Mouse (Mus musculus): ENCODE results near the gene Slc3a1. TPM values are rescaled to one million over a fixed set of nuclear protein-coding genes. Genes with fewer than 3 reads are reported as not detected.

The Slc3a1 gene
- polyA plus RNA-seq, 1 experiment from 2014 or later, result 0.16 TPM

DNA sequence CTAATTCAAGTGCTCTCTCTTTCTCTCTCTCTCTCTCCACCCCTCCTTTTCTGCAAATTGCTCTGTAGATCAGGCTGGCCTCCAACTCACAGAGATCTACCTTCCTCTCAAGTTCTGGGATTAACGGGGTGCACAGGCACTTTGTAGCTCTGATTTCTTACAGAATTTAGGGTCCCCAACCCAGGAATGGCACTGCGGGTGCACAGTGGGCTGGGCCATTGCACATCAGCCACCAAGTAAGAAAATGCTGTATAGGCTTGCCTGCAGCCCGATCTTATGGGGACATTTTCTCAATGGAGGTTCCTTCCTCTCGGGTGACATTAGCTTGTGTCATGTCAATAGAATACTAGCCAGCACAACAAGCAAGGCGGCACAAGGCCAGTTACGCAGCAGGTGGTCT lies 31.0 kb downstream of the Slc3a1 start:
- Histone ChIP-seq H3K27ac (ENCODE audit: low read length) (no peak overlapping the region), H3K36me3 (ENCODE audit: insufficient read depth, low read length) (no peaks in the 10 kb centered on the region; the same call in 1 of the 2 replicates), H3K4me3 (ENCODE audit: low read depth, low read length) (no peak overlapping the region), H3K9me3 (ENCODE audit: low read length) (no peaks in the 10 kb centered on the region), H3K9ac (replicated peaks; ENCODE audit: low read depth) (no peak overlapping the region), H3K27me3 (replicated peaks; ENCODE audit: insufficient read depth, low read length) (no peaks in the 10 kb centered on the region), H3K4me1 (ENCODE audit: insufficient read depth, low read depth, low read length) (no peaks in the 10 kb centered on the region), H3K4me2 (replicated peaks; ENCODE audit: low read depth, low read length) (no peak overlapping the region)
- no peak for DNase-seq (ENCODE audit: low spot score)
- 88% methylated on average over 6 of the region's 6 CpGs for WGBS
- no peak for TF ChIP-seq CTCF (IDR thresholded peaks at IDR 0.05)
- no peak for TF ChIP-seq EP300 (IDR thresholded peaks at IDR 0.05)
- no peak for ATAC-seq

DNA sequence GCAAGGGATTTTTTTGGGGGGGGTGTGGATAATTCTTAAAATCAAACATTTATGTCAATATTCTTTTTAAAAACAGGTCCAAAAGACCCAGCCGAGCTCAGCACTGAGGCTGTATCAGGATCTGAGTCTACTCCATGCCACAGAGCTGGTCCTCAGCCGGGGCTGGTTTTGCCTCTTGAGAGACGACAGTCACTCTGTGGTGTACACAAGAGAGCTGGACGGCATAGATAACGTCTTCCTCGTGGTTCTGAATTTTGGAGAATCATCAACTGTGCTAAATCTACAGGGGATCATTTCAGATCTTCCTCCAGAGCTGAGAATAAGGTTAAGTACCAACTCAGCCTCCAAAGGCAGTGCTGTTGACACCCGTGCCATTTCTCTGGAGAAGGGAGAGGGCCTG lies 35.4 kb downstream of the Slc3a1 start:
- no peak overlapping the region for H3K9ac ChIP-seq (replicated peaks; ENCODE audit: low read depth)
- no peaks in the 10 kb centered on the region for H3K9me3 ChIP-seq (ENCODE audit: low read length)
- H3K36me3 ChIP-seq (ENCODE audit: insufficient read depth, low read length), result peaks cover 16% of the 10 kb centered on the region
- WGBS, result 79% methylated on average over 7 of the region's 7 CpGs
- H3K4me3 ChIP-seq (ENCODE audit: low read depth, low read length), result no peak overlapping the region
- ATAC-seq (no peak), DNase-seq (ENCODE audit: low spot score) (no peak)
- no peaks in the 10 kb centered on the region for H3K4me1 ChIP-seq (ENCODE audit: insufficient read depth, low read depth, low read length)
- H3K27me3 ChIP-seq (replicated peaks; ENCODE audit: insufficient read depth, low read length), result no peaks in the 10 kb centered on the region
- H3K4me2 ChIP-seq (replicated peaks; ENCODE audit: low read depth, low read length), result no peak overlapping the region
- TF ChIP-seq EP300 (IDR thresholded peaks at IDR 0.05) (no peak), CTCF (IDR thresholded peaks at IDR 0.05) (no peak)
- H3K27ac ChIP-seq (ENCODE audit: low read length), result no peak overlapping the region

DNA sequence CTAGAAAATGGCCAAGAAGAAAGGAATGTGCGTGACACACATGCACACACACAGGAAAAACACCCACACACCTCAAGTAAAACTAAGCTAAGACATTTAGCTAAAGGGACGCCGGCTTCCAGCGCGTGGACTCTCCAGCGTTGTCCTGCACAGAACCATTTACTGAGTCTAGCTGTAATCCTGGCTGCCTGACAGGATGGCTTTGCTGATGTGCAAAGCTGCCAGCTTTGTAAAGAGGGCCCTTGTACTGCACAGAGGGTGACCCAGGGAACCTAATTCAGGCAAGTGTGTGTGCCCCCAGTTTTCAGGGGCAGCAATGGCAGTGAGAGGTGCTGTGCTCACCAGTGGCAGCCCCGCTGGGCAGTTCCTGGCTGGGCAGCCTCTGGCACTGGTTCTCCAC lies 39.2 kb downstream of the Slc3a1 start:
- H3K9me3 ChIP-seq (ENCODE audit: low read length), result no peaks in the 10 kb centered on the region
- no peaks in the 10 kb centered on the region for H3K27me3 ChIP-seq (replicated peaks; ENCODE audit: insufficient read depth, low read length)
- WGBS, result 90% methylated on average over 7 of the region's 7 CpGs
- no peak overlapping the region for H3K9ac ChIP-seq (replicated peaks; ENCODE audit: low read depth)
- ATAC-seq, result no peak
- H3K4me3 ChIP-seq (ENCODE audit: low read depth, low read length), result no peak overlapping the region
- no peak for DNase-seq (ENCODE audit: low spot score)
- peaks cover 16% of the 10 kb centered on the region for H3K36me3 ChIP-seq (ENCODE audit: insufficient read depth, low read length)
- H3K4me2 ChIP-seq (replicated peaks; ENCODE audit: low read depth, low read length), result no peak overlapping the region
- no peak for TF ChIP-seq EP300 (IDR thresholded peaks at IDR 0.05)
- no peak for TF ChIP-seq CTCF (IDR thresholded peaks at IDR 0.05)
- H3K4me1 ChIP-seq (ENCODE audit: insufficient read depth, low read depth, low read length), result no peaks in the 10 kb centered on the region
- no peak overlapping the region for H3K27ac ChIP-seq (ENCODE audit: low read length)

DNA sequence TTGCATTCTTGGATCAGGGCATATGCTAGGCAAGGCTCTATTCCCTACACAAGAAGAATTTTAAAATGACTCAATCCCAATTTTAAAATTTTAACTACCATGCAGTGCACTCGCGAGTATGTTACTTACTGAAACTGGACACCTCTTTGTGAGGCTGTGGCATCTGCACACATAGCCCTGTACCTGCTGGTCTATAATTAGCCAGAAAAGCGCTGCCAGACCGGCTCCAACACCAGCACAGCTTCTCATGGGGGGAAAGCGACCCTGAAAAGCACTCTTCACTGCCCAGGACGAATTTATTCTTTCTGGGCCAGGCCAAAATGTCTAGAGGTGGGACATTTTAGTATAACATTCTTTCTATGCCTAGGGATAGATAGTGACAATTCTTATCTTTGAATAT lies 42.5 kb downstream of the Slc3a1 start:
- H3K4me1 ChIP-seq (ENCODE audit: insufficient read depth, low read depth, low read length), result no peaks in the 10 kb centered on the region
- ATAC-seq (no peak), DNase-seq (ENCODE audit: low spot score) (no peak)
- H3K27me3 ChIP-seq (replicated peaks; ENCODE audit: insufficient read depth, low read length), result no peaks in the 10 kb centered on the region
- peaks cover 7% of the 10 kb centered on the region; the same call in 1 of the 2 replicates for H3K36me3 ChIP-seq (ENCODE audit: insufficient read depth, low read length)
- no peak overlapping the region for H3K4me2 ChIP-seq (replicated peaks; ENCODE audit: low read depth, low read length)
- H3K27ac ChIP-seq (ENCODE audit: low read length), result no peak overlapping the region
- TF ChIP-seq CTCF (IDR thresholded peaks at IDR 0.05) (no peak), EP300 (IDR thresholded peaks at IDR 0.05) (no peak)
- 88% methylated on average over 6 of the region's 6 CpGs for WGBS
- H3K9me3 ChIP-seq (ENCODE audit: low read length), result no peaks in the 10 kb centered on the region
- H3K4me3 ChIP-seq (ENCODE audit: low read depth, low read length), result no peak overlapping the region
- H3K9ac ChIP-seq (replicated peaks; ENCODE audit: low read depth), result no peak overlapping the region

DNA sequence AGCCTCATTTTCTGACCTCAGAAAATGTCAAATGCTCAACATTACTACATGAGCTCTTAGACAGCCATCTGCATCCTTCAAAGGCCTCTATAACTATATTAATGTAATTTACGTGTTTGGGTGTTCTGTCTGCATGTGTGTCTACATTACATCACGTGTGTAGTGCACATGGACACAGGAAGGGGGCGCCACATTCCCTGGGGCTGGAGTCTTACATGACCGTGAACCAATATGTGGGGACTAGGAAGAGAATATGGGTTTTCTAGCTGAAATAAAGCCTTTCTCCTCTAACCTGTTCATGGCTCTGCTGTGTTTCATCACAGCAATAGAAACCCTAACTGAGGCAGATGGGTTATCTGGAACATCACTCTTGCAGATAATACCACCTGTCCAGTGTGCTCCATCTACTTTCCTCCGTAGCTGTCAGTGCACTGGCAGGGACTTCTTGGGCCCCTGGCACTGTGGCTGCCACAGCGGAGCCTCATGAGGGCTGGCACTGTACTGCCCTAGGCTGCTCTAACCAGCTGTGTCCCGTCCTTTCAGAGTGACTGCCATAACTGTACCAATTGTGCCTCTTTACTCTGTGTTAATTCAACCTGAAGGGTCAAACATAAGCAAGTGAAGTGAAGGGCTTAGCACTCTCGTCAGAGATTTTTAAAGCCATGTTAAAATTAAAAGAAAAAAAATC lies 43.1 kb downstream of the Slc3a1 start:
- DNase-seq (ENCODE audit: low spot score) (no peak), ATAC-seq (no peak)
- no peak overlapping the region for H3K4me3 ChIP-seq (ENCODE audit: low read depth, low read length)
- TF ChIP-seq EP300 (IDR thresholded peaks at IDR 0.05), result no peak
- peak; percentile 25; the same call in 1 of the 2 replicates for TF ChIP-seq CTCF (IDR thresholded peaks at IDR 0.05)
- no peak overlapping the region for H3K27ac ChIP-seq (ENCODE audit: low read length)
- WGBS, result 95% methylated on average over 8 of the region's 8 CpGs
- H3K9me3 ChIP-seq (ENCODE audit: low read length), result no peaks in the 10 kb centered on the region
- no peaks in the 10 kb centered on the region for H3K4me1 ChIP-seq (ENCODE audit: insufficient read depth, low read depth, low read length)
- no peak overlapping the region for H3K4me2 ChIP-seq (replicated peaks; ENCODE audit: low read depth, low read length)
- no peak overlapping the region for H3K9ac ChIP-seq (replicated peaks; ENCODE audit: low read depth)
- no peaks in the 10 kb centered on the region for H3K27me3 ChIP-seq (replicated peaks; ENCODE audit: insufficient read depth, low read length)
- peaks cover 5% of the 10 kb centered on the region; the same call in 1 of the 2 replicates for H3K36me3 ChIP-seq (ENCODE audit: insufficient read depth, low read length)

DNA sequence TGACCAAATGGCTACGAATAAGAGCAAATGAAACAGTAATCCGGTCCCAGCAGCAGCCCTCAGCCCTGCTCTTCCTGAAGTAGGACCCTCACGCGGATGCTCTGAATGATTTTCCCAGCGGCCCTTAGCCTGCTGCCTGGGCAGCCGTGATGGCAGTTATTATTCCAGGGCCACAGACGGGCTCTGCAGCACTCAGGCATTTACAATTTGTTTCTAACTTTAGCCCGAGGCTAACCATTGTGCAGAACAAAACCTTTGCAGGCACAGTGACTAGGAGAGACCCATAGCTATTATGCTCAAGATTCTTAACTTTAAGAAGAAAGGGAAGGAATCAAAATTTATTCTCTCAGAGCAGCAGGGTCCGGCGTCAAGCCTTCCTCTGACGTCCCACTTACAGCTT lies 44.2 kb downstream of the Slc3a1 start:
- H3K4me2 ChIP-seq (replicated peaks; ENCODE audit: low read depth, low read length), result no peak overlapping the region
- no peaks in the 10 kb centered on the region for H3K27me3 ChIP-seq (replicated peaks; ENCODE audit: insufficient read depth, low read length)
- 71% methylated on average over 11 of the region's 11 CpGs for WGBS
- H3K27ac ChIP-seq (ENCODE audit: low read length), result no peak overlapping the region
- H3K4me3 ChIP-seq (ENCODE audit: low read depth, low read length), result no peak overlapping the region
- no peaks in the 10 kb centered on the region for H3K9me3 ChIP-seq (ENCODE audit: low read length)
- ATAC-seq (no peak), DNase-seq (ENCODE audit: low spot score) (no peak)
- H3K36me3 ChIP-seq (ENCODE audit: insufficient read depth, low read length), result no peaks in the 10 kb centered on the region
- TF ChIP-seq CTCF (IDR thresholded peaks at IDR 0.05) (no peak), EP300 (IDR thresholded peaks at IDR 0.05) (no peak)
- no peak overlapping the region for H3K9ac ChIP-seq (replicated peaks; ENCODE audit: low read depth)
- no peaks in the 10 kb centered on the region for H3K4me1 ChIP-seq (ENCODE audit: insufficient read depth, low read depth, low read length)
